Mouse (Mus musculus) intestine, embryonic 15.5 days (tissue): Measurements from ENCODE around the gene Sry. TPM values are rescaled to one million over a fixed set of nuclear protein-coding genes. Genes with fewer than 3 reads are reported as not detected.

Experiments
- ATAC-seq: fragments of 200-750 bp; cut with Nextera tagmentation; 2 replicates; pipeline ENCODE4 v1.8.0; 2017; ENCODE audit warnings: moderate TSS enrichment, moderate library complexity
- H3K27ac ChIP-seq: fragments of 300-500 bp; sonication (generic); 2 replicates; pipeline ENCODE4 v1.5.1; 2015; ENCODE audit warnings: mild to moderate bottlenecking, inconsistent platforms
- H3K27me3 ChIP-seq: fragments of 300-500 bp; sonication (generic); replicated peaks from 2 replicates; pipeline ENCODE4 v1.6.1; 2015; ENCODE audit warnings: inconsistent platforms
- H3K36me3 ChIP-seq: fragments of 300-500 bp; sonication (generic); 2 replicates; pipeline ENCODE4 v1.6.1; 2015; ENCODE audit warnings: inconsistent platforms
- H3K4me1 ChIP-seq: fragments of 300-500 bp; sonication (generic); replicated peaks from 2 replicates; pipeline ENCODE4 v1.6.1; 2015; ENCODE audit warnings: inconsistent platforms
- H3K4me2 ChIP-seq: fragments of 300-500 bp; sonication (generic); replicated peaks from 2 replicates; pipeline ENCODE4 v1.6.1; 2015; ENCODE audit warnings: mild to moderate bottlenecking, inconsistent platforms
- H3K4me3 ChIP-seq: fragments of 300-500 bp; sonication (generic); replicated peaks from 2 replicates; pipeline ENCODE4 v1.5.1; 2015; ENCODE audit warnings: inconsistent platforms
- H3K9ac ChIP-seq: fragments of 300-500 bp; sonication (generic); 2 replicates; pipeline ENCODE4 v1.6.1; 2015; ENCODE audit warnings: inconsistent platforms
- H3K9me3 ChIP-seq: fragments of 300-500 bp; sonication (generic); 2 replicates; pipeline ENCODE4 v1.6.1; 2016; ENCODE audit warnings: inconsistent platforms
- WGBS: fragments of 180-500 bp; shearing (Covaris S2); methylation state at CpG from one replicate; pipeline ENCODE4 v1.1.7; 2015; 5-methylcytosine and 5-hydroxymethylcytosine counted together
- polyA plus RNA-seq: library from polyadenylated mRNA; unstranded; fragments of >200 nt; fragmentation: Nextera tagmentation; extraction: Ambion mirVana; gene quantifications from 2 replicates; pipeline ENCODE4 v1.2.1, GENCODE M21; 2015

Sry gene
- polyA plus RNA-seq: not detected in 2 replicates

- ATAC-seq: no peak
- no peaks in the 10 kb centered on the region for H3K4me1 ChIP-seq
Measured at GRCm38 (mm10) chrY:2663558-2663957, at the start of gene Sry. Sry (minus strand) TSS chrY:2663658.

More at GRCm38 (mm10) chrY:2663558-2663957, at the start of gene Sry:
- no peak within 1 kb of the TSS for H3K4me3 ChIP-seq
- H3K27ac ChIP-seq: no peak within 1 kb of the TSS
- H3K36me3 ChIP-seq: no peaks in the 10 kb centered on the region
- H3K27me3 ChIP-seq: no peaks in the 10 kb centered on the region
- no peak within 1 kb of the TSS for H3K4me2 ChIP-seq
- WGBS: 60% methylated on average over 2 of the region's 2 CpGs
- no peaks in the 10 kb centered on the region for H3K9me3 ChIP-seq
- H3K9ac ChIP-seq: no peak within 1 kb of the TSS

Other genes with a start within 250 kb of the Sry start
- not detected in 2 replicates for gene H2al2c, start 64.6 kb downstream of the Sry start, polyA plus RNA-seq
- gene H2al2b, start 57.0 kb upstream of the Sry start, polyA plus RNA-seq: not detected in 2 replicates
- not detected in 2 replicates for gene Gm4064, start 132.5 kb upstream of the Sry start, polyA plus RNA-seq
- not detected in 2 replicates for gene Rbmy, start 167.0 kb upstream of the Sry start, polyA plus RNA-seq
- gene Gm10256, start 167.0 kb upstream of the Sry start, polyA plus RNA-seq: not detected in 2 replicates
- 0.09 and 0.30 TPM in 2 replicates for gene Gm10352, start 237.3 kb upstream of the Sry start, polyA plus RNA-seq